In genomic region chr2:82445706-82446105, GRCm38 (mm10) we compare ENCODE assay signal across 22 mouse cellular contexts.
A peak's percentile ranks its signal among the peaks of the same experiment; 100 is the strongest.
DNase-seq lines count a peak whose midpoint lies in the region; ATAC-seq and TF ChIP-seq lines count a peak whose summit lies in the region.
"Had no signal": no experiment of that assay in that cellular context is flagged by ENCODE, and none has a peak within 500 bp of the region (broad histone marks: within the 10 kb centered on the region; RNA-seq: fewer than 3 reads in every experiment).

No protein-coding gene starts in this region.

- H3K27me3 ChIP-seq in kidney, embryonic 16.5 days (ENCODE audit: insufficient read depth, low read length) = no peaks in the 10 kb centered on the region
- H3K27me3 ChIP-seq in liver, postnatal 0 days (ENCODE audit: insufficient read depth, low read length) = no peaks in the 10 kb centered on the region
- H3K27me3 ChIP-seq in liver, embryonic 12.5 days (replicated peaks) = no peaks in the 10 kb centered on the region
- H3K27me3 ChIP-seq: embryonic facial prominence, embryonic 13.5 days; embryonic facial prominence, embryonic 15.5 days; forebrain, embryonic 12.5 days had no signal

- no peak overlapping the region for H3K4me2 ChIP-seq in kidney, embryonic 16.5 days (replicated peaks; ENCODE audit: low read depth, low read length)
- H3K4me2 ChIP-seq in liver, postnatal 0 days (ENCODE audit: low read depth, low read length) = no peak overlapping the region
- no peak overlapping the region for H3K4me2 ChIP-seq in liver, embryonic 12.5 days
- H3K4me2 ChIP-seq: embryonic facial prominence, embryonic 13.5 days; embryonic facial prominence, embryonic 15.5 days; forebrain, embryonic 12.5 days had no signal

- no peak overlapping the region for H3K9ac ChIP-seq in kidney, embryonic 16.5 days (replicated peaks; ENCODE audit: low read length)
- no peak overlapping the region for H3K9ac ChIP-seq in liver, postnatal 0 days (replicated peaks)
- H3K9ac ChIP-seq in liver, embryonic 12.5 days = no peak overlapping the region
- H3K9ac ChIP-seq: embryonic facial prominence, embryonic 13.5 days; embryonic facial prominence, embryonic 15.5 days; forebrain, embryonic 12.5 days had no signal

- no peak for ATAC-seq in kidney, embryonic 16.5 days (ENCODE audit: low FRiP score, low TSS enrichment)
- peak; percentile 68 for ATAC-seq in liver, postnatal 0 days
- no peak for ATAC-seq in liver, embryonic 12.5 days
- ATAC-seq: forebrain, embryonic 14.5 days had no signal

- no peaks in the 10 kb centered on the region for H3K9me3 ChIP-seq in kidney, embryonic 16.5 days (ENCODE audit: low read length)
- no peaks in the 10 kb centered on the region for H3K9me3 ChIP-seq in liver, postnatal 0 days (ENCODE audit: low read length)
- H3K9me3 ChIP-seq in liver, embryonic 12.5 days (replicated peaks) = no peaks in the 10 kb centered on the region
- H3K9me3 ChIP-seq: embryonic facial prominence, embryonic 13.5 days; embryonic facial prominence, embryonic 15.5 days; forebrain, embryonic 10.5 days; forebrain, embryonic 12.5 days had no signal

- no peaks in the 10 kb centered on the region for H3K4me1 ChIP-seq in kidney, embryonic 16.5 days (ENCODE audit: insufficient read depth, low read length)
- H3K4me1 ChIP-seq in liver, postnatal 0 days (ENCODE audit: insufficient read depth) = no peaks in the 10 kb centered on the region
- H3K4me1 ChIP-seq in liver, embryonic 12.5 days = no peaks in the 10 kb centered on the region
- H3K4me1 ChIP-seq: embryonic facial prominence, embryonic 13.5 days; embryonic facial prominence, embryonic 15.5 days; forebrain, embryonic 10.5 days; forebrain, embryonic 12.5 days had no signal

- H3K36me3 ChIP-seq in kidney, embryonic 16.5 days (ENCODE audit: insufficient read depth, low read length) = no peaks in the 10 kb centered on the region
- no peaks in the 10 kb centered on the region for H3K36me3 ChIP-seq in liver, postnatal 0 days (replicated peaks; ENCODE audit: insufficient read depth, low read length)
- H3K36me3 ChIP-seq in liver, embryonic 12.5 days = no peaks in the 10 kb centered on the region
- H3K36me3 ChIP-seq: embryonic facial prominence, embryonic 13.5 days; embryonic facial prominence, embryonic 15.5 days; forebrain, embryonic 10.5 days; forebrain, embryonic 12.5 days had no signal

- no peak overlapping the region for H3K4me3 ChIP-seq in kidney, embryonic 16.5 days (ENCODE audit: low read length)
- no peak overlapping the region for H3K4me3 ChIP-seq in liver, postnatal 0 days (ENCODE audit: low read depth, low read length)
- H3K4me3 ChIP-seq in liver, embryonic 12.5 days = no peak overlapping the region
- H3K4me3 ChIP-seq: embryonic facial prominence, embryonic 13.5 days; embryonic facial prominence, embryonic 15.5 days; erythroblast, embryonic 14.5 days; forebrain, embryonic 10.5 days; forebrain, embryonic 12.5 days had no signal

- H3K27ac ChIP-seq in kidney, embryonic 16.5 days (ENCODE audit: low read length) = no peak overlapping the region
- no peak overlapping the region for H3K27ac ChIP-seq in liver, postnatal 0 days (ENCODE audit: low read depth)
- no peak overlapping the region for H3K27ac ChIP-seq in liver, embryonic 12.5 days
- H3K27ac ChIP-seq: embryonic facial prominence, embryonic 13.5 days; embryonic facial prominence, embryonic 15.5 days; forebrain, embryonic 10.5 days; forebrain, embryonic 12.5 days had no signal

- DNase-seq in kidney, adult 8-10 months = peak; percentile 18 to 36
- no peak for DNase-seq in kidney, postnatal 14 days
- peak; percentile 4 to 28 for DNase-seq in kidney, postnatal 36 days
- DNase-seq in liver, postnatal 0 days = no peak
- DNase-seq: adrenal gland, adult 2 months; adrenal gland, postnatal 10 days; adrenal gland, postnatal 25 days; cerebellum, adult 11 months; cerebellum, adult 18-20 months; cerebellum, adult 8-10 months; cerebellum, adult 9-11 months; cerebellum, postnatal 14 days; cerebellum, postnatal 36 days; embryo, embryonic 11 days had no signal

- no peak for TF ChIP-seq CTCF in liver, postnatal 0 days (IDR thresholded peaks at IDR 0.05; ENCODE audit: low read depth)

- TF ChIP-seq EP300 in liver, postnatal 0 days (IDR thresholded peaks at IDR 0.05; ENCODE audit: low read depth) = no peak

Comparison
In these comparisons a context has a peak if more than half of its experiments do, and no peak if none do; other contexts are left out.
1. DNase-seq: peak in kidney, adult 8-10 months (2 of 2) and kidney, postnatal 36 days (2 of 2); none in kidney, postnatal 14 days (single experiment) and liver, postnatal 0 days (single experiment).